Mouse (Mus musculus): ENCODE measurements around the gene Paxip1.

The Paxip1 gene

DNA sequence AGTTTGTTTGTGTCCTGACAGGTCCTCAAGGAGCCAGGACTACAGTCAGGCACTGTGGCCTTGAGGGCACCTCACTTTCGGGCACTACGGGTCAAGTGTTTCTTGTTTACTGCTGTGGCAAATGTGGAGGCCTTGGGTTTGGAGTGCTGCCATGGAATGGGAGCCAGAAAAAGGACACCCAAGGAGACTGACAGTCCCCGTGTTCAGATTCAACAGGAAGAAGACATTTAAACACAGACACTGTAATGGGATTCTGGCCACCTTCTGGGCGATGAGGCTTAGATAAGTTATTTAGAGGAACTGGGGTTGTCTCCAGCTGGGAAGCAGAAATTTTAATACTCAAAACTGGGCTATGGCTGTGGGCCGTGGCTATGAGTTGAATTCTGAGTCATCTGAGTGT is 60.8 kb downstream of the Paxip1 start:
- DNase-seq (ENCODE audit: low spot score): no peak

DNA sequence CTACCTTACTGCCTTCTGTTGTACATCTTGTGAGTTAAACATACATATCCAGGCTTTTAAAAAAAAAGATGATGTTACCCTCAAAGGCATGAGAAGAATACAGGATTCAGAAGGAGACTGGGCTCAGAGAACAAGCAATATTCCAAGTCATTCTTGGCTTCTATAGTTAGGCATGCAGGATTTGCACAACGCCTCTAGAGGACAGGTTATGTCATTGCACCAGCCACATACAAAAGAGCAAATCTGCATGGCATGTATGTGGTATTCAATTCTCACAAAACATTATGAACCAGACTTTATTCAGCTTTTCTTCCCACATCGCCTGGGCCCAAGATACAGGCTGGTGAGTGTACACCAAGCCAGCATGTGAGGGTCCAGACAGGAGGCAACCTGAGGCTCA is 67.0 kb downstream of the Paxip1 start:
- no peak for DNase-seq (ENCODE audit: low spot score)

DNA sequence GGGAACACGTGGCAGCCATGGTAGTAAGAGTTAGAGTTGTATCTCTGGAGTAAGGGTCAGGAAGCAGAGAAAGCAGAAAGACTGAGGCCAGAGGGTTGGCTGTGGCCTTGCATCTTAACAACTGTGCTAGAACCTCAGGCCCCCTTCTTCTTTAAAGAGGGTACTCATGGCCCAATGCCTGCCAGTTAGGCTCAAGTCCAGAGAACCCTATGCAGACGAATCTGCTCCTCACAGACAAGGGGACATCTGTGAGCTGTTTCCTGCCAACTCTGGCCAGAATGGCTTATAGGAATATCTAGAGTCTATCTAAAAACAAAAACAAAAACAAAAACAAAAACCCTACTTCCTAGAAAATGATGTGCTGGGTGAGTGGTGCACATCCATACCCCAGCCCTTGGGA is 72.2 kb downstream of the Paxip1 start:
- no peak for DNase-seq (ENCODE audit: low spot score)

GRCm38 (mm10) chr5:27717301-27717700 is 74.2 kb downstream of the Paxip1 start:
- no peak for DNase-seq (ENCODE audit: low spot score)

- DNase-seq (ENCODE audit: low spot score): no peak
These were observed 75.5 kb downstream of the Paxip1 start for GRCm38 (mm10) chr5:27716026-27716425.

DNA sequence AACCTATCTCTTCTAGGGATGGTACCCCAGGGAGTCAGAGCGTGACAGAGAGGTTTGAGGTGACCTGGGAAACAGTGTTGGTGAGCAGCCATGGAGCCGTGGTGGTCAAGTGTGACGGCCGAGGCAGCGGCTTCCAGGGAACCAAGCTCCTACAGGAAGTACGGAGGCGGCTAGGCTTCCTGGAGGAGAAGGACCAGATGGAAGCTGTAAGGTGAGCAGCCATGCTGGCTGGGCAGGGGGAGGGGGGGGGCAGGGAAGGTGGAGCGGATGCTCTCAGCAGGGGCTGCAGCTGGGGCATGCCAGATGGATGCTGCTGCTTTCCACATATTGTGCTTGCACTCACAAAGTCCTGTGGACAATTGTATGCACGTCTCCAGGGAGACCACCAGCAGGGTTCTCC is 77.1 kb downstream of the Paxip1 start:
- DNase-seq (ENCODE audit: low spot score): no peak

DNA sequence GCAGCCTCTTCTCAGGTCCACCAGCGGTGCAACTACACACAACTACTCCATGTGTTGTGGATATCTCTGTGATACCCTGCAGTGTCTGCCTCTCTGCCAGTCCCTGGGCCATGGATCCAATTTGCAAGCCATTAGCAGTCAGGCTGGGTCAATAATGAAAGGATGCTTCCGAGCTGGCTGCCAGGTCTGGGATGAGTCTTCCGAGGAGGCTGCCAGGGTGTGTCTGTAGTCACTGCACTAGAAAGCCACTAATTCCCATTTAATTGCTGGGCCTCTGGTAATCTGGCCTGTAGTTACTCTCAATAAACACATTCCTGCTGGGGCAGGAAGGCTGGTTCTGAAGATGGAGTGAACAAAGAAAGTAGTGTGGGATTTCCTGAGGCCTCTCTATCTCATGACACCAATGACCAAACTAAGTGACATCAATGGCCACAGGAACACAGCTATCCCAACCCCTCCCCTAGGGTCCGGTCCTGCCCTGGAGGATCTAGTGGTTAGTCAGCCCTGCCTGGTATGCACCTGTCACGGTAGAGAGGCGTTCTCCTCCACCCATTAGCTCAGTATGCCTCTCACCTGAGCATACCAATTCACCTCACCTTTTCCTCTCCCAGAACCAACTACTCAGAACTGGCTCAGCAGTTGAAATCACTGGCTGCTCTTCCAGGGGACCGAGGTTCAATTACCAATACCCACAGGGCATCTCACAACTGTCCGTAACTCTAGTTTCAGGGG is 79.9 kb downstream of the Paxip1 start:
- DNase-seq (ENCODE audit: low spot score): peak; percentile 65

DNA sequence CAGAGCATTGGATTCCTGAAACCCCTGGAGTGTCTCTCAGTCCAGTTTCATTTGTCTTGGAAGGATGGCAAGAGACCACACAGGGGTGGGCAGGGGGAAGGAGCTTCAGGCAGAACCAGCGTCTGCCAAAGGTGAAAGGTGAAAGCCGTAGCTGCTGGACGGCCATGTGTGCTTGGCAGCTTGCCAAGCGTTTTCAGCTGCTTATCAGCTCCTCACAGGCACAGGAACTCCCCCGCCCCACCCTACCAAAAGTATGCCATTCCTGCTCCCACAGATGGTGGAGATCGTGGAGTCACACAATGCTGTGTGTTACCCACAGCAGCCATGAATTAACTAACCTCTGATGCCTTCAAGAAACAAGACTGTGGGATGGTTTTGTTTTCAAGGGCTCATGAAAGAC is 83.3 kb downstream of the Paxip1 start:
- DNase-seq (ENCODE audit: low spot score): peak; percentile 52

DNA sequence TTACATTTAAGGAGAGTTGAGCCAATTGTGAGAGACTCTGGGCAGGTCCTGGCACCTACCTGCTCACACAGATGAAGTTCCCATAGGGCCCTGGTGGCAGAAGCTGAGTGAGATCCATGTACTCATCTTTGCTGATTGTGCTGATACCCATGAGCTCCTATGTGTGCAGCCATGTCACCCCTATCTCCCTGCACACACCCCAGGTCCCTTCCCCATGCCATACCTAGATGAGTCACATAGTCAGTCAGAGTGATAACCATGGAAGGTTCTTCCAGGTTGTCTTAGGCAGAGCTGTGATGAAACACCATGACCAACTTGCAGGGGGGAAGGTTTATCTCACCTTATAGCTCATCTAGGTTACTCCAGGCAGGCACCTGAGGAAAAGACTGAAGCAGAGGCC is 84.2 kb downstream of the Paxip1 start:
- DNase-seq (ENCODE audit: low spot score): no peak

DNA sequence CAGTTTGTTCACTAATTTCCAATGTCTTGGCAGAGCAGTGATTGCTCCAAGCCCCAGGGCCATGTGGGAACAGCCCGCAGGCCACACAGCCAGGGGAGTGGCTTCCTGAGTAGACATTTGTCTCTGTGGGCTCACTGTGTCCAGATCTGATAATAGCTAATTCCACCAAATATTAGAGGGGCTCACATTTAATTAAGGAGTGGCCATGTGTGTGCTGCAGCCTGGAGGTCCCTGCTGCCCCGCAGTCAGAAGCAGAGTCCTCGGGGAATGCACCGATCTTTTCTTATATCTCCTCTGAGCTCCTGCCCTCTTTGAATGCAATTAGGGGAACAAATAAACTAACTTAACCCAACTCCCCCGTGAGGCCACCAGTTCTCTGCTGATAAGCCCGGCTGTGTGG is 84.9 kb downstream of the Paxip1 start:
- DNase-seq (ENCODE audit: low spot score): peak; percentile 20

DNA sequence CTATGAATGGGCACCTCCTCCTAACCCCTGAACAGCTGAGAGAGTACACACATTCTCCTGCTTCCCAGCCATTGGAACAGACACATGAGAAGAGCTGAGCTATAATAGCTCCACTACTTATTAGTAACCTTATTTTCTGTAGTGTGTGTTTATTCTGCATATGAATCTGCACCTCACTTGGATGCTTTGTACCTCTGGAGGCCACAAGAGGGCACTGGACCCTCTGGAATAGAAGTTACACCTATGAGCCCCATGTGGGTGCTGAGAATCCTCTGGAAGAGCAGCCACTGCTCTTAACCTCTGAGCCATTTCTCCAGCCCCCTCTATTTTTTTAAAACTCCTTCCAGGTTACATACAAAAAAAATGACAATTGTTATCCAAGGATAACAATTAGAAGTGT is 86.5 kb downstream of the Paxip1 start:
- DNase-seq (ENCODE audit: low spot score): no peak

GRCm38 (mm10) chr5:27702482-27702881 is 89.0 kb downstream of the Paxip1 start:
- no peak for DNase-seq (ENCODE audit: low spot score)
